Mouse (Mus musculus) hindbrain, embryonic 13.5 days (tissue): ENCODE results near the gene Sprr2i. TPM values are rescaled to one million over a fixed set of nuclear protein-coding genes. Genes with fewer than 3 reads are reported as not detected.

Experiments used
- polyA plus RNA-seq: library from polyadenylated mRNA; unstranded; fragments of >200 nt; fragmentation: Nextera tagmentation; extraction: Ambion mirVana; gene quantifications from 2 replicates; pipeline ENCODE4 v1.2.1, GENCODE M21; 2015

Gene Sprr2i
- polyA plus RNA-seq, 1 experiment from 2014 or later = not detected

Other genes with a start within 250 kb of the Sprr2i start
- gene Sprr2a1, start 192.2 kb upstream of the Sprr2i start, polyA plus RNA-seq = not detected in 2 replicates
- not detected in 2 replicates for gene Sprr2a2, start 192.1 kb upstream of the Sprr2i start, polyA plus RNA-seq
- gene Sprr2a3, start 122.6 kb upstream of the Sprr2i start, polyA plus RNA-seq = not detected in 2 replicates
- gene Sprr2b, start 91.4 kb upstream of the Sprr2i start, polyA plus RNA-seq = 0.35 TPM in 1 of 2 replicates, not detected in the other
- gene Sprr2d, start 68.9 kb upstream of the Sprr2i start, polyA plus RNA-seq = not detected in 2 replicates
- not detected in 2 replicates for gene Sprr2e, start 55.8 kb upstream of the Sprr2i start, polyA plus RNA-seq
- gene Sprr2f, start 42.8 kb upstream of the Sprr2i start, polyA plus RNA-seq = not detected in 2 replicates
- gene Sprr2h, start 22.3 kb upstream of the Sprr2i start, polyA plus RNA-seq = not detected in 2 replicates
- not detected in 2 replicates for gene Sprr2j-ps, start 10.1 kb downstream of the Sprr2i start, polyA plus RNA-seq
- gene Gm9774, start 21.4 kb downstream of the Sprr2i start, polyA plus RNA-seq = 9.0 and 11.1 TPM in 2 replicates
- not detected in 2 replicates for gene Sprr2k, start 24.6 kb downstream of the Sprr2i start, polyA plus RNA-seq
- not detected in 2 replicates for gene Sprr1b, start 30.8 kb downstream of the Sprr2i start, polyA plus RNA-seq
- not detected in 2 replicates for gene Sprr3, start 50.7 kb downstream of the Sprr2i start, polyA plus RNA-seq
- not detected in 2 replicates for gene Sprr1a, start 77.9 kb downstream of the Sprr2i start, polyA plus RNA-seq
- not detected in 2 replicates for gene Sprr4, start 92.5 kb downstream of the Sprr2i start, polyA plus RNA-seq
- gene 2310046K23Rik, start 126.5 kb downstream of the Sprr2i start, polyA plus RNA-seq = not detected in 2 replicates
- not detected in 2 replicates for gene Ivl, start 165.7 kb downstream of the Sprr2i start, polyA plus RNA-seq
- gene Smcp, start 181.0 kb downstream of the Sprr2i start, polyA plus RNA-seq = not detected in 2 replicates
- gene 2210017I01Rik, start 199.5 kb downstream of the Sprr2i start, polyA plus RNA-seq = not detected in 2 replicates
- gene Lce6a, start 213.7 kb downstream of the Sprr2i start, polyA plus RNA-seq = not detected in 2 replicates
- gene Lce1a1, start 240.3 kb downstream of the Sprr2i start, polyA plus RNA-seq = not detected in 2 replicates
- gene Lce1b, start 248.9 kb downstream of the Sprr2i start, polyA plus RNA-seq = not detected in 2 replicates